Mouse (Mus musculus): ENCODE measurements around the gene Rapgef6.

Gene Rapgef6

DNA sequence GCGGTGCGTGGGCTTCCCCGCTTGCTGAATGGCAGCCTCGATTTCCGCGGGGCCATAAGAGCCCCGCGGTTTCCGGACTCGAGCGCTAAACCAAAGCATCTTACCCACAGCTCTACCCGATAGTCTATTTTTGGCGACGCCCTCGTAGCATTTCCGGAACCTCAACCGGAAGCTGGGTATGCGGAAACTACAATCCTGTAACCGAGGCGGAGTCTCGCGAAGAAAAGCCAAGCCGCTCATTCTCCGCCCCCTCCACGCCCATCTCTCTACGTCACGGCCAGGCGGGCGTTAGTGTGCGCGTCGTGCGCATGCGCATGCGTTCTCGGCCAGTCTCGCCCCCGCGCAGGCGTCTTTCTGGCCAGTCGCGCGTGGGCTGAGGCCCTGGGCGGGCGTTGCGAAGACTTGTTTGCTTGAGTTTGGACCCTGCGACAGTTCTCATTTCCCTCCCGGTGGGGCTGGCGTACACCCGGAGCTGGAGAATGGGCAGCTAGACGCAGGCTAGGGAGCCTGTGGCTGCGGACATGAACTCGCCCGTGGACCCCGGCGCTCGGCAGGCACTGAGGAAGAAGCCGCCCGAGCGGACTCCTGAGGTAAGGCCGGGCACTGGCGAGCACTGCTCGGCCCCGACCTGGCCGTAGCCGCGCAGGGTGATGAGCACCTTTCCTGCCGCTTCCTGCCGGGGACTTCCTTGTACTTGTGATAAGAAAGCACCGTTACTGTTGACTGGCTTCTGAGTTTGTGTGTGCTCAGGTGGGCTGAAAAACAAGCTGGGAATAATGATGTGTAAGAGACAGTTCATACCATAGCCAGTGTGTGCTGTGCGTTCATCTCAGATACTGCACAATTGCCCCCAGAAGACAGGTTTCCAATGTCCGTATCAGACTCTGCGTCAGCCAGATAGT is at the start of gene Rapgef6:
Rapgef6 (plus strand) TSS at position 319 of the 902 bp plus-strand sequence.
- DNase-seq (ENCODE audit: low spot score): peak; percentile 96

DNA sequence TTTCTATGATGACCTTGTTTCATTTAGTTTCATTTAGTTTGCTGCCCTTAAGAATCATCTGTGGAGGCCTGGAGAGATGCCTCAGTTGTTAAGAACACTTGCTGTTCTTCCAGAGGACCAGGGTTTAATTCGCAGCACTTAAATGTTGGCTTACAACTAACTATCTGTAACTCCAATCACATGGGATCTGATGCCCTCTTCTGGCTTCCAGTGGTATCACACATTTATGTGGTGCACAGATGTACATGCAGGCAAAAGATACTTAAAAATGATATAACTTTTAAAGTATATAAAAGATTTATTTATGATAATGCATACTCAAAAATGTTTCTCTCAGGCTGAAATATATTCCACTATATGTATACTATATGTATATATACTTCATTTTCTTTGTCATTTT is 44.2 kb upstream of the Rapgef6 start:
- no peak for DNase-seq (ENCODE audit: low spot score)

DNA sequence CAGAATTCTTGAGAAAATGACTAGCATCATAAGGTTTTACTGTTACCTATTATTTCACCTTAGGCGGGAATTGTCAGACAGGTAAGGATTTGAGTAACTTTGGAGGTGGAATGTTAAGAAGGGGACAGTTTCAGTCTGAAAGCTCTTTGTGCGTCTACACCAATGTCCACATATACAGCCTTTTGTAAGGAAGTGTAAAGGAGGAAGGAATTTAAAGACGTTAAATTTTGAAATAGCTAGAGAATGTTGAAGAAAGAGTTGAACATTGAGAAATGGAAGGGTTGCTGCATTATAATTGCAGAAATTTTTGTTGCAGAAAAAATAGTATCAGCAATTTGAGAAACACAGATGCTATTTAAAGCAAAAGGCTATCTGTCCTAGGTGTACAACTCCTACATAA is 36.6 kb upstream of the Rapgef6 start:
- no peak for DNase-seq (ENCODE audit: low spot score)

DNA sequence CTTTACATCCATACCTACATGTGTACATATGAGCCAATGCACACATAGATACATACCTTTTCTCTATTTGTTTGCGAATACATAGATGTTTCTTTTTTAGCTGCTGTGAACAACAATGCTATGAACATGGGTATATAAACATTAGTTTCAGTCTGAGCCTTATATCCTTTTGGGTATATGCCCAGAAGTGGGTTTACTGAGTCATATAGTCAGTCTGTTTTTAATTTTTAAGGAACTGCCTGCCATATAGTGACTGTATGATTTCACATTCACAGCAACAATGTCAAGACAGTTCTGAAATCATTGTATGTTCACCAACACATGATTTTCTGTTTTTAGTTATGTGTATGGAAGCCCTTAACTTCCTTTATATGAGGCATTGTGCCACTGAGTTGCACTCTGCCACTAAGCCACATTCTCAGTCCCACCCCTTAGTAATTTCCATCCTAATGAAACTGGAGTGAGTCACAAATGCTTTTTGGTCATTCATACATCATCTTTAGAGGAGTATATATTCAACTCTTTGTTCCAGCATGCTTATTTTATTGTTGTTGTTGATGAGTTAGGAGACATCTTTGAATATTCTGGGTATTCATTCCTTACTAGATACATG is 30.6 kb upstream of the Rapgef6 start:
- DNase-seq (ENCODE audit: low spot score): no peak

DNA sequence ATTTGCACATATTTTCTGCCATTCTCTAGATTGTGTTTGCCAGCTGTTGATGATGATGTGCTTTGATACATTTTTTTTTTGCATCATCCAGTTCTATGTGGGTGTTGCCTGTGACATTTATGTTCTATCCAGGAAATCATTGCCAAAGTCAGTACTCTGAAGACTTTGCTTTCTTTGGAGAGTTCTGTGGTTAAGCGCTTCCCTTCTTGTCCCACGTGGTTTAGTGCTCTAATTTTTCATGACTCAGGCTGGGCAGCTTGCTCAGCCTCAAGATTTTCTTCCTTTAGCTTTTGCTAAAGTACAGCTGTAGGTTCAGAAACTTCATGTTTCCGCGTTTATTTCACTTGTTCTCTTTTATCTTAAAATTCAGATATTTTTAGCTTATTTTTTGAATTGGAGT is 30.1 kb upstream of the Rapgef6 start:
- no peak for DNase-seq (ENCODE audit: low spot score)

DNA sequence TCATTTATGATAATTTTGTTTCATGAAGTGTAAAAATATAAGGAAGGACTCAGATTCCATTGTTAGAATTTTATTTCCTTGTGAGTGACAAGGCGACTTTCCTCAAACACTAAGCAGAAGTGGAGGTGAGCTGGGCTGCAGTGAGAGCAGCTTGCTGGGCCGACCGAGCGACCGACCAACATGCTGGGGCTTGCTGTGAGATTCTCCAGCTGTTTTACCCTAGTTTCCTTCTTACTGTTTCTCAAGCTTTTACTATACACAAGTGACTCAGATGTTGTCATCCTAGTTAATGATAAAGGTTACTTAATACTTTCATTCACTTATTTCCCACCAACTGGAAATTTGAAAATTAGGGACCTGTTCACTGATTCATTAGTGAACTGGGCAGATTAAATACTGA is 22.8 kb upstream of the Rapgef6 start:
- no peak for DNase-seq (ENCODE audit: low spot score)

DNA sequence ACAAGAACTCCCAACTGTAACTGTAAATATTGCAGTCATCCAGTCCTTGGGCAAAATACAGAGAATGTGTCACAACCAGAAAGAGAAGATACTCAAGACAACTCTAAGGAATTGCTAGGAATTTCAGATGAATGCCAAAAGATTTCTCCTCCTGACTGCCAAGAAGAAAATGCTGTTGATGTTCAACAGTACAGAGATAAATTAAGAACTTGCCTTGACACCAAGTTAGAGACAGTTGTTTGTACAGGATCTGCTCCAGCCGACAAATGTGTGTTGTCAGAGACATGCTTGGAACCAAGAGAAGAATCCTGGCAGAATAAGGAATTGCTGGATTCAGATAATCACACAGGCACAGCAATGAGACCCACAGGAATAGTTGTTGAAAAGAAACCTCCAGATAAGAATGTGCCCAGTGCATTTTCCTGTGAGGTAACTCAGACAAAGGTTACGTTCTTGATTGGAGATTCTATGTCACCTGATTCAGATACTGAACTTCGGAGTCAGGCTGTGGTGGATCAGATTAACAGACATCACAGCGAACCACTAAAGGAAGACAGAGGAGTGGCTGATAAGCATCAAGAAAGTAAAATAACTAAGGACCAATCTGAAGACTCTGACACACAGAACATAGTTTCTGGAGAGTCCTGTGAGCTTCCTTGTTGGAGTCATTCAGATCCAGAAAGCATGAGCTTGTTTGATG is 20.0 kb upstream of the Rapgef6 start:
- no peak for DNase-seq (ENCODE audit: low spot score)

DNA sequence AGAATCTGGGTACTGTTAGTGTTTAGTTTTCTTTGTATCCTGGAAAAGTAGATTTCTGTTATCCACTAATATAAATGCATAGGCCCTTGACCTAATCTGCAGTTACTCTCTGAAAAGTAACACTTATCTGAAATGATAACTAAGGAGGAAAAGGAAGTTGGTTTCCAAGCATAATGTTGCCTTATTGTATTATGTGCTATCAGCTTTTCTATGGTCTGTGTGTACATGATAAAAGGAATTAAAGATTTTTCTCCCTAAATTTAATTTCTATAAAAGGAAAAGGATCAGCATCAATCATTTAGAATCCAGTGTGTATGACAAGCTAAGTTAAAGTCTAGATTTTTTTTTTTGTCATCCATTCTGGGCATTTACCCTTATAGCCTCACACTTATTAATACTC is 9.1 kb upstream of the Rapgef6 start:
- DNase-seq (ENCODE audit: low spot score): no peak

DNA sequence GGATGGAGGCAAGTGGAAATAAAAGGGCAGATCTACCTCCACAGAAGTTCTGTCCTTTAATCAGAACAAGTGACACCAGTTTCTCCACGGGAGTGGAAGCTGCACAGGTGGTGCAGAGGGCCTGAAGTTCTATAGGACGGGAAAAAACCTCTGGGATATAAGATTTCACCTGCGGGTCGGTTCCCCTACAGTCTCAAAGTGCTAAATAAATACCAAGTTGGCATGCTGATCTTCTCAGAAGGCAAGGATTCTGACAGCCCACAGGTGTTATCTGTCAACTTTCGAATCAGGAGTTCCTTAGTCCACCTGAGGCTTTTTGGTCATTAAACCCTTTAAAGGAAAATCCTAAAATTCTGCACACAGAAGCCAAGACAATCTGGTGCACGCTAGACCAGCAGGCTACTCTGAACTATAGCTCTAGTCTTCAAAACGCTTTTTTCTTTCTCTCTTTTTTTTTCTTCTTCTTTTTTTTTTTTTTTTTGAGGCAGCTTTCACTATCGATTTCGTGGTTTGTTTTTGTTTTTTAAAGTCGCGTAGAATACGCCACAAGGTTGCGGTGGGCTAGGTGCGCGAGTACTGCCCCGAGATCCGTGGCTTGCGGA is 619 bp upstream of the Rapgef6 start:
- no peak for DNase-seq (ENCODE audit: low spot score)

DNA sequence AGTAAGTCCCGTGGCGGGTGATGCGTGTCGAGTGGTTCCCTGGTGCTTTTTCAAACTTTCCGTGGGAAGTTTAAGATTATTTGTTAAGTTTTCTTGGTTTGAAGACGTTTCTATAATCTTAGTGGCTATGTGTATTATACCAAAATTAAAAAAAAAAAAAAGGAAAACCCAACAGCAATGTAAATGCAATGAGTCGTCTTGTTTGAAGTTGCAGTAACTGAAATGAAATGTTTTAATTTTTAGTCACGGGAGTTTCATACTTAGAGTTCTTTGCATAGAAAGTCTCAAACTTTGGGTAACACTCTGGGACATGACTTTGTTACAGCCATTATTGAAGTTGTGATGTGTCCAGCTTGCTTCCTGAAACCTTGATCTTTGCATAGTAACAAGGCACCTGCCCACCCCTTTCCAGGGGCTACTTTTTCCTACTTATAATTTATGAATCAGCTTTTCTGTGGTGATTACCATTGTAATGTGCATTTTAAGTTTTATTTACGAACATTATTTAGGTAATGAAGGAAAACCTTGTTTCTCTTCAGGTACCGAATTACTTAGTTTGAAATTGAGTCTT is 869 bp downstream of the Rapgef6 start:
- DNase-seq (ENCODE audit: low spot score): no peak

DNA sequence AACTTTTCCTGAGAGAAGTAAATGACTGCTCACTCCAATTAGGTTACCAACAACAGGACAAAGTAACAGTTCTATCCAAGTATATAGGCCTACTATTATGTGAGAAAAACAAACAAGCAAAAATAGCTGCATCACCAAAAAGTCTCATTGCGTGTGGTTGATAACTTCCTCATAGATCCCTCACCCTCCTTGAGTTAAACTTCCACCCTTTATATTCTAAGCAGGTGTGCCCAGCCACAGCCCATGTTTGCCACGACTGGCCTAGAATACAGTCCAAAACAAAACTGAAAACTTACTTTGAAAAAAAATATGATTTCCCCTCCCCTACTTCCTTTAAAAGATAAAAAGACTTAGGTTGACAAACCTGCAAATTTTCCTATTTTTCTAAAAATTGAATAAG is 5.4 kb downstream of the Rapgef6 start:
- DNase-seq (ENCODE audit: low spot score): no peak

DNA sequence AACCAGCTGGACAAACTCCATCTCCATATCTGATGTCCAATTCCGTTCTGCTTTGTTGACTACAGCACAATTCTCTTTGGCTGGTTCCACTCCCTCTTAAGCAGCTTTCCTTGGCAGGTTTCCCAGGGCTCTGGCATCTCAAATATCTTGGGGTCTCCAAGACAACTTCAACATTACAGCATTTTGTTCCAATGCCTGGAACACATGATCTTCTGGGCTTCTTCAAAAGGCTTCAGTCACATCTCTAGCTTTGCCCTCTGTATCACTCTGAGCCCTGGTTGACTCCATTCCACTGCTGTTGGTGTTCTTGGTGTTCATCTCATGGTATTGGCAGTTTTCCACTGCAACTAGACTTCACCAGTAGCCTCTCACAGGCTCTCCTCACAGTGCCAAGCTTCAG is 7.7 kb downstream of the Rapgef6 start:
- no peak for DNase-seq (ENCODE audit: low spot score)

DNA sequence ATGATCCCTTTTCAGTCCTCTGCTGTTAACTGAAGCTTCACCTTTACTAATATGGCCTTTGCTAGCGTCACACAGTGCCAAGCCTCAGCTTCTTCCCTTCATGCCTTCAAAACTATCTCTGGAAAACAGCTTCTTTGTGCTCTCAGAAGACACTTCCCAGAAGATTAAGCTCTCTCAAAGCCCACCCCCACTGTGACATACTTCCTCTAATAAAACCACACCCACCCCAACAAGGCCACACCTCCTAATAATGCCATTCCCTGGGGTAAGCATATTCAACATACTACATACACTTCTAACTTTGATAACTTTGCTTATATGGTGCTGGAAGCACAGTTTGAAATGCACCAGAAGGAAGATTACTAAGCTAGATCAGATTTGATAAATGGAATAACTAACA is 8.3 kb downstream of the Rapgef6 start:
- no peak for DNase-seq (ENCODE audit: low spot score)

DNA sequence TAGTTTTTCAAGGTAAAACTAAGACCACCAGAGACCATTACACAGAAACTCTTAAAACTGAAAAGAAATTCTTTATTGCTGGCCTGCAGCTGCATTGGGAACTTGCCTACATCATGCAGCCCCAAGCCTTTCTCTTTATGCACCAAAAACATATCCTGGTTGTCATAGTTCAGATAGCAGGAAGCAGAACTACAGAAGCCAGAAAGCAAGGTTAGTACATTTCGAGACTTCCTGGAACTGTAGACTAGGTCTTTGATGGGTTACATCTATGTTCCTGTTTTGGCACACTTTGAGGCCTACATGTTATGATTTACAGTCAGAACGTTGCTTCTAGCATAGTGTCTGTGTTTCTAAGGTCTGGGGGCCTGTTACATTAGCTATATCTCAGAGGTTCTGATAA is 11.2 kb downstream of the Rapgef6 start:
- no peak for DNase-seq (ENCODE audit: low spot score)

DNA sequence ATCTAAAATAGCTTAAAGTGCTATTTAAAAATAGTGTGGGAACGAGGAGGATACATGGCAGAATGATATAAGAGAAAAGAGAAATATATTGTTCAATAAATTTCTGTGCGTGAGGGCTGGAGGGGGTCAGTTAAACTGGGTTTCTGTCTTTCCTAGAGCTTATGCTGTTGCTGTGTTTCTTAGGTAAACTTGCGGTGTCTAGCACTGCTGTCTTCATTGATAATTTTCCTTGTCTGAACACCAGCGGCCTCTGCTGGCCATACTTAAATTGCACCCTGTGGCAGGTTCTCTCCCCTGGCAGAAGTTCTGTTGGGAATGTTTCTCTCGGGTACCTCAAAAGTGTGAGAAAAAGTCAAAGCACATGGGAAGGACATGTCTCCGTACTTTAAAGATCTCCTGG is 12.2 kb downstream of the Rapgef6 start:
- DNase-seq (ENCODE audit: low spot score): peak; percentile 53

DNA sequence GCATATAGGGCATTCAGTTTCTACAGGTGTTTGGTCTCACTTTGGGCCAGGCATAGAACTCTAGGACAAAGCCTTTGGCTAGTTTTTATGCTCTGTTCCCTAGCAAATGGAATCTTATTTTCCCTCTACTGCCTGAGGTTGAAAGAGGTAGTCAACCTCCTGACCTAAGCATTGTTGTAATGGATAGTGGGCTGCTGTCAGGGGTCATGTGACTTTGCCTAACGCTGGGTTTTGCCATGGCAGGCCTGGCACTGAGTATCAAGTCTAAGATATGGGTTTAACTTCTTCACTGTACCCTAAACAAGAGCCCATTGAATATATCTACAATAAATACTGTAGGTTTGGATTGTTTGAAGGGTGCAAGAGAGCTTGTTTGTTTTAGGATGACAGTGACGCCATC is 16.4 kb downstream of the Rapgef6 start:
- no peak for DNase-seq (ENCODE audit: low spot score)

DNA sequence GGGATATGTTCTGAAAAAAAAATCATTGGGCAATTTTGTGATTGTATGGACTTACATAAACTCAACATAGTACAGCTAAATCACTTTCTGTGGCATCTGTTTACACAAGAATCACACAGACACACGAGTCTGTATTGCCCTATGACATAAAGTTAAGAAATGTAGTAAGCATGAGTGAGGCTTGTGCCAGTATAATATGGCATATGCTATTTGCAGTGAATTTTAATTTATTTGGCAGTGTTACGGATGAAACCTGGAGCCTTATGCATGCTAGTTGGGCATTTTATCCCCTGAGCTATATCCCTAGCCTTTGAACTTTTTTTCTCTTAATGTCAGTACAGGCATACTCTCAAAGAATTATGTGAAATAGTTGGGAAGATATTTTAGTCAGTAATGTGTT is 16.8 kb downstream of the Rapgef6 start:
- DNase-seq (ENCODE audit: low spot score): no peak

DNA sequence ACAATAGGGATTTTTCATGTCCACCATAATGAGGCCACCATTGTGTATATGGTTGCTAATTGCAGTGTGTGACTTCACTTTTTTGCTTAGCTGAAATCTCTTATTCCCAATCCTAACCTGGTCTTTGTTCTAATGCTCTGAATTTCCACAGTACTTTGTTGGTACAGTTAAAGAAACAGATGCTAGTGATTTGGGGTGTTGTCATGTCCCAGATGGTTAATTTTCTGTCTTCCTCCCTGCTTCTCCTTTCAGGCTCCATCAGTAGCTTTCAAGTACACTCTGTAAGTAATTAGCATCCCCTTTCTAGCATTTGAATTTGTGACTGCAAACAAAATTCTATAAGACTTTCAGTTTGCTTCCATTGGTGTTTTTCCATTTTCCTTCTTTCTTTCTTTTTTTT is 17.7 kb downstream of the Rapgef6 start:
- no peak for DNase-seq (ENCODE audit: low spot score)

DNA sequence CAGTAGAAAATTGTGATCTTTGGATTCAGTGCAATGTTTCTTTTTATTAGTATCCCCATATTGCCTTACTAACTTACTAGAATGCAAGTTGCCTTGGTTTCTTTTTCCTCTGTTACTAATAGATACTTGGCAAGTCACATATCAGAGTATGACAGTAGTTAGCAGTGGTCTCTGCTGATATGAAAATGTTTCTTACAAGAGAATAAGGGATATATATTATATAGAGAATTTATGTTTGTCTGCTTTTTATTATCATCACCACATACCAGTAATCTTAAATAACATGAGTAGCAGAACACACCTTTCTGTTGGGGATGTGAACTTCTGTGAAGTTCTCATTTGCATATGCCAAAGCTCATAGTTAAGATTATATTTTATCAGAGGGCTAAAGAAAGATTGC is 19.8 kb downstream of the Rapgef6 start:
- no peak for DNase-seq (ENCODE audit: low spot score)

DNA sequence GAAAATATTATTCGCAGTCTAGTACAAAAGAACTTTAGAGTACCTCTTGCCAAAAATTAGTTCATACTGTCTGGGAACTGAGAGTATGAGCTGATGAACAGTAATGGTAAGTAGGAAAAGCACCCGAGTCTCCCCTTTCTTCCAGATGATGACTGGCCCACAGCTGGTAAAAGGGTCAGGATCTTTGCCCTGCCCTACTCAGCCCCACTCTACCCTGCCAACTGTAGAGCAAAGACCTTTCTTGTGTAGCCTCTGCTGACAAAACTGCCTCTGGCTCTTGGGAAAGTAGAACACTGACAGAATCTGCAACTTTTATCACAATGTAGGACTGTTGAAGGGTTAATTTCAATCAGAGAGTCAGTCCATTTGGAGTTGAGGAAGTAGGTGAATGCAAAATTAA is 32.3 kb downstream of the Rapgef6 start:
- no peak for DNase-seq (ENCODE audit: low spot score)

DNA sequence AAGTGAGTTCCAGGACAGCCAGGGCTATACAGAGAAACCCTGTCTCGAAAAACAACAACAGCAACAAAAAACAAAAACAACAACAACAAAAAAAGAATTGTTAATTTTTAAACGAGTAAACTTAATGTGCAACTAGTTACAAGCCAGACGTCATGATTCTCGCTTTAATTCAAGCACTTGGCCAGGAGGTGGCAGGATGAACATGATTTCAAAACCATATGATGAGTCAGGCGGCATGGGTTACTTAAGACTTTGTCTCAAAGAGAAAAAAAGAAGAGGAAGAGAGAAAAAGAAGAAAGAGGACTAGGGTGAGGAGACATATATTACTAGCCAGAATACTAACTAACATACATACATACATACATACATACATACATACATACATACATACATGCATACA is 40.1 kb downstream of the Rapgef6 start:
- no peak for DNase-seq (ENCODE audit: low spot score)

DNA sequence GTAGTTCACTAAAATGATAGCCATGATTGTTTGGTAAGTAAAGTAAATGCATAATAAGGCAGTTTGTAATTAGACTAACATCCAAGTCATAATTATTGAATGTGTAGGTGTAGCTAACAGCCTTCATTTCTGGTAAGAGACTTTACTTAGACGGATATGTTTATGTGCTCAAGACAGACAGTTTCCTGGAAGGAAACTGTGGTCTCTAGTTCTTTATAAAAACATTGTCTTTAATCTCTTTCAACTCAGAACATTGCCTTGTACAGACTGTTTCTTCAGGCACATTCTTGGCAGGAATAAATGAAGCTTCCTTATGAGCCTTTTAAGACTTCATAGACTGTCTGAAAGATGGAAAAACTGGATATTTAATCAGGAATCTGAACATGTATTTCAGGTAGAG is 45.3 kb downstream of the Rapgef6 start:
- DNase-seq (ENCODE audit: low spot score): no peak
